In genomic region chr6:30543851-30544250, GRCm38 (mm10) we compare ENCODE assay signal across 18 mouse cellular contexts. TPM values are rescaled to one million over a fixed set of nuclear protein-coding genes. Genes with fewer than 3 reads are reported as not detected.
DNase-seq lines count a peak whose midpoint lies in the region; ATAC-seq and TF ChIP-seq lines count a peak whose summit lies in the region.
"Had no signal": no experiment of that assay in that cellular context is flagged by ENCODE, and none has a peak within 500 bp of the region (broad histone marks: within the 10 kb centered on the region; RNA-seq: fewer than 3 reads in every experiment).

No protein-coding gene starts in this region.

- peaks cover 59% of the 10 kb centered on the region for H3K4me1 ChIP-seq in heart, embryonic 12.5 days (replicated peaks)
- H3K4me1 ChIP-seq in lung, postnatal 0 days (ENCODE audit: insufficient read depth, low read depth, low read length), result no peaks in the 10 kb centered on the region
- peaks cover 46% of the 10 kb centered on the region for H3K4me1 ChIP-seq in embryonic facial prominence, embryonic 15.5 days
- peaks cover 19% of the 10 kb centered on the region; the same call in 1 of the 2 replicates for H3K4me1 ChIP-seq in stomach, embryonic 14.5 days (ENCODE audit: control insufficient read depth, insufficient read depth, low read length)

- H3K36me3 ChIP-seq in heart, embryonic 12.5 days, result no peaks in the 10 kb centered on the region
- no peaks in the 10 kb centered on the region for H3K36me3 ChIP-seq in lung, postnatal 0 days (ENCODE audit: insufficient read depth, low read length)
- no peaks in the 10 kb centered on the region for H3K36me3 ChIP-seq in embryonic facial prominence, embryonic 15.5 days
- no peaks in the 10 kb centered on the region for H3K36me3 ChIP-seq in stomach, embryonic 14.5 days (ENCODE audit: control insufficient read depth, insufficient read depth, low read length)
- H3K36me3 ChIP-seq: liver, embryonic 13.5 days had no signal

- no peak overlapping the region for H3K9ac ChIP-seq in heart, embryonic 12.5 days
- no peak overlapping the region for H3K9ac ChIP-seq in lung, postnatal 0 days (replicated peaks; ENCODE audit: low read depth)
- no peak overlapping the region for H3K9ac ChIP-seq in embryonic facial prominence, embryonic 15.5 days
- H3K9ac ChIP-seq in stomach, embryonic 14.5 days (replicated peaks; ENCODE audit: low read depth, low read length), result no peak overlapping the region
- H3K9ac ChIP-seq: liver, embryonic 13.5 days had no signal

- H3K4me3 ChIP-seq in heart, embryonic 12.5 days, result no peak overlapping the region
- no peak overlapping the region for H3K4me3 ChIP-seq in lung, postnatal 0 days (ENCODE audit: low read depth, low read length)
- H3K4me3 ChIP-seq in embryonic facial prominence, embryonic 15.5 days (replicated peaks), result no peak overlapping the region
- H3K4me3 ChIP-seq in stomach, embryonic 14.5 days (ENCODE audit: low read depth, low read length), result no peak overlapping the region
- H3K4me3 ChIP-seq: liver, embryonic 13.5 days had no signal

- no peaks in the 10 kb centered on the region for H3K27me3 ChIP-seq in heart, embryonic 12.5 days (replicated peaks)
- H3K27me3 ChIP-seq in lung, postnatal 0 days (replicated peaks; ENCODE audit: insufficient read depth, low read length), result no peaks in the 10 kb centered on the region
- no peaks in the 10 kb centered on the region for H3K27me3 ChIP-seq in embryonic facial prominence, embryonic 15.5 days
- no peaks in the 10 kb centered on the region for H3K27me3 ChIP-seq in stomach, embryonic 14.5 days (ENCODE audit: control insufficient read depth, insufficient read depth, low read length)

- TF ChIP-seq CTCF in lung, postnatal 0 days (IDR thresholded peaks at IDR 0.05), result no peak

- DNase-seq in heart, adult 8-10 months (ENCODE audit: low spot score), result no peak
- DNase-seq in lung, postnatal 0 days (ENCODE audit: low spot score), result no peak
- no peak for DNase-seq in lung, adult 18-20 months
- DNase-seq in T-cell, adult 2 months (ENCODE audit: low spot score), result no peak
- DNase-seq in left cerebral cortex, postnatal 36 days (ENCODE audit: low spot score in 2 of 2), result no peak
- DNase-seq: adrenal gland, postnatal 25 days; cerebellum, postnatal 36 days; liver, embryonic 13.5 days; right cerebral cortex, postnatal 14 days had no signal

- no peak for ATAC-seq in heart, embryonic 12.5 days (ENCODE audit: insufficient number of reproducible peaks, low FRiP score)
- ATAC-seq in lung, postnatal 0 days, result no peak
- no peak for ATAC-seq in embryonic facial prominence, embryonic 15.5 days (ENCODE audit: insufficient number of reproducible peaks, low FRiP score, low TSS enrichment, low read depth)
- no peak for ATAC-seq in stomach, embryonic 14.5 days (ENCODE audit: insufficient number of reproducible peaks, insufficient read depth, low FRiP score, low read depth)

- no peak for TF ChIP-seq EP300 in lung, postnatal 0 days (IDR thresholded peaks at IDR 0.05)

- H3K9me3 ChIP-seq in heart, embryonic 12.5 days (replicated peaks), result no peaks in the 10 kb centered on the region
- no peaks in the 10 kb centered on the region for H3K9me3 ChIP-seq in lung, postnatal 0 days (ENCODE audit: low read length)
- H3K9me3 ChIP-seq in embryonic facial prominence, embryonic 15.5 days (replicated peaks), result no peaks in the 10 kb centered on the region
- H3K9me3 ChIP-seq in stomach, embryonic 14.5 days (ENCODE audit: control insufficient read depth, low read depth, low read length), result no peaks in the 10 kb centered on the region
- H3K9me3 ChIP-seq: liver, embryonic 13.5 days had no signal

- 49% methylated on average over 8 of the region's 8 CpGs for WGBS in heart, embryonic 12.5 days
- WGBS in lung, postnatal 0 days, result 35% methylated on average over 8 of the region's 8 CpGs
- 33% methylated on average over 8 of the region's 8 CpGs for WGBS in embryonic facial prominence, embryonic 15.5 days
- 27% methylated on average over 8 of the region's 8 CpGs for WGBS in stomach, embryonic 14.5 days

- H3K4me2 ChIP-seq in heart, embryonic 12.5 days, result no peak overlapping the region
- H3K4me2 ChIP-seq in lung, postnatal 0 days (replicated peaks; ENCODE audit: low read depth, low read length), result 0 out of 2 replicates have a peak overlapping the region, but pooled peaks have one; percentile 6
- no peak overlapping the region for H3K4me2 ChIP-seq in embryonic facial prominence, embryonic 15.5 days (replicated peaks)
- H3K4me2 ChIP-seq in stomach, embryonic 14.5 days (replicated peaks; ENCODE audit: low read depth, low read length), result peak overlapping the region; percentile 7; the same call in 1 of the 2 replicates
- H3K4me2 ChIP-seq: liver, embryonic 13.5 days had no signal

- intact Hi-C loops in left cerebral cortex, postnatal 36 days (cut with DNase I), result no loop called here

- H3K27ac ChIP-seq in heart, embryonic 12.5 days (ENCODE audit: poor library complexity, severe bottlenecking), result peak overlapping the region; percentile 11; the same call in 1 of the 2 replicates
- H3K27ac ChIP-seq in lung, postnatal 0 days (ENCODE audit: low read length), result no peak overlapping the region
- H3K27ac ChIP-seq in embryonic facial prominence, embryonic 15.5 days (replicated peaks), result peak overlapping the region; percentile 73
- H3K27ac ChIP-seq in stomach, embryonic 14.5 days (ENCODE audit: low read length), result no peak overlapping the region; the same call in 1 of the 2 replicates
- H3K27ac ChIP-seq: liver, embryonic 13.5 days had no signal

RNA-seq across cellular contexts. Expression of gene Cpa2, which starts 2.5 kb away (rescaled TPM):
- 5.3 and 6.3 TPM in 2 replicates for polyA plus RNA-seq in heart, embryonic 12.5 days (2016; fragmentation: Nextera tagmentation; extraction: Ambion mirVana)
- under 1 TPM in 1 of 4 experiments, not detected in 3; 0.31 TPM for total RNA-seq in heart, adult 8-10 months (2022)
- polyA plus RNA-seq in lung, postnatal 0 days (2015; fragmentation: Nextera tagmentation; extraction: Ambion mirVana), result 2.7 and 3.0 TPM in 2 replicates
- polyA plus RNA-seq in embryonic facial prominence, embryonic 15.5 days (2015; fragmentation: Nextera tagmentation; extraction: Ambion mirVana), result 3.4 and 5.2 TPM in 2 replicates
- polyA plus RNA-seq in stomach, embryonic 14.5 days (2014; fragmentation: Nextera tagmentation; extraction: Ambion mirVana), result 1.4 and 127 TPM in 2 replicates
- 1 to 10 TPM in 1 of 2 experiments, under 1 TPM in 1; 0.70 to 3.1 TPM for total RNA-seq in left cerebral cortex, postnatal 36 days (2021)
- total RNA-seq: heart, postnatal 25 days had no signal
- polyA plus RNA-seq: C2C12 had no signal

RNA-seq across cellular contexts. Expression of gene Cpa4, which starts 24.3 kb away (rescaled TPM):
- 2.9 and 3.1 TPM in 2 replicates for polyA plus RNA-seq in heart, embryonic 12.5 days (2016; fragmentation: Nextera tagmentation; extraction: Ambion mirVana)
- not detected for total RNA-seq in heart, adult 8-10 months (2022)
- 0.05 and 0.07 TPM in 2 replicates for polyA plus RNA-seq in lung, postnatal 0 days (2015; fragmentation: Nextera tagmentation; extraction: Ambion mirVana)
- polyA plus RNA-seq in embryonic facial prominence, embryonic 15.5 days (2015; fragmentation: Nextera tagmentation; extraction: Ambion mirVana), result 5.1 and 6.3 TPM in 2 replicates
- polyA plus RNA-seq in stomach, embryonic 14.5 days (2014; fragmentation: Nextera tagmentation; extraction: Ambion mirVana), result 0.49 and 0.71 TPM in 2 replicates
- under 1 TPM; 0.18 to 0.25 TPM for total RNA-seq in left cerebral cortex, postnatal 36 days (2021)
- total RNA-seq: ES-E14; heart, postnatal 25 days; layer of hippocampus, adult 18-20 months had no signal
- polyA plus RNA-seq: C2C12; gonadal fat pad, adult 2 months; thymus, postnatal 0 days had no signal

RNA-seq across cellular contexts. Expression of gene Ssmem1, which starts 34.2 kb away (rescaled TPM):
- 0.17 and 0.26 TPM in 2 replicates for polyA plus RNA-seq in heart, embryonic 12.5 days (2016; fragmentation: Nextera tagmentation; extraction: Ambion mirVana)
- under 1 TPM in 1 of 4 experiments, not detected in 3; 0.40 TPM for total RNA-seq in heart, adult 8-10 months (2022)
- 0.12 TPM in 1 of 2 replicates, not detected in the other for polyA plus RNA-seq in lung, postnatal 0 days (2015; fragmentation: Nextera tagmentation; extraction: Ambion mirVana)
- 0.14 and 0.52 TPM in 2 replicates for polyA plus RNA-seq in embryonic facial prominence, embryonic 15.5 days (2015; fragmentation: Nextera tagmentation; extraction: Ambion mirVana)
- polyA plus RNA-seq in stomach, embryonic 14.5 days (2014; fragmentation: Nextera tagmentation; extraction: Ambion mirVana), result 0.52 TPM in 1 of 2 replicates, not detected in the other
- under 1 TPM; 0.84 to 0.94 TPM for total RNA-seq in left cerebral cortex, postnatal 36 days (2021)

RNA-seq across cellular contexts. Expression of gene Tmem209, which starts 34.3 kb away (rescaled TPM):
- polyA plus RNA-seq in heart, embryonic 12.5 days (2016; fragmentation: Nextera tagmentation; extraction: Ambion mirVana), result 27.5 and 31.1 TPM in 2 replicates
- total RNA-seq in heart, adult 8-10 months (2022), result 10 to 100 TPM in 2 of 4 experiments, 1 to 10 TPM in 2; 7.3 to 12.4 (median 9.5) TPM
- polyA plus RNA-seq in lung, postnatal 0 days (2015; fragmentation: Nextera tagmentation; extraction: Ambion mirVana), result 14.6 TPM in 2 replicates
- polyA plus RNA-seq in embryonic facial prominence, embryonic 15.5 days (2015; fragmentation: Nextera tagmentation; extraction: Ambion mirVana), result 27.5 and 29.1 TPM in 2 replicates
- polyA plus RNA-seq in stomach, embryonic 14.5 days (2014; fragmentation: Nextera tagmentation; extraction: Ambion mirVana), result 39.8 and 45.0 TPM in 2 replicates
- 10 to 100 TPM; 19.1 to 20.7 TPM for total RNA-seq in left cerebral cortex, postnatal 36 days (2021)

Comparison
In these comparisons a context has a peak if more than half of its experiments do, and no peak if none do; other contexts are left out.
1. H3K27ac ChIP-seq: peak in heart, embryonic 12.5 days (single experiment) and embryonic facial prominence, embryonic 15.5 days (single experiment); none in lung, postnatal 0 days (single experiment) and stomach, embryonic 14.5 days (single experiment).
2. H3K4me2 ChIP-seq: peak in lung, postnatal 0 days (single experiment) and stomach, embryonic 14.5 days (single experiment); none in heart, embryonic 12.5 days (single experiment) and embryonic facial prominence, embryonic 15.5 days (single experiment).